Mouse (Mus musculus) spleen, adult 12 weeks (tissue): Measurements from ENCODE around the gene B230118H07Rik.
"Not testable (repeated sequence)": the region's sequence is repeated elsewhere in the genome, so short reads cannot be mapped to it uniquely, and the experiment has no call there.

Source experiments
- DNase-seq: peaks from one replicate; pipeline ENCODE4 v3.0.0; 2022; ENCODE audit warnings: low spot score

The B230118H07Rik gene

GRCm38 (mm10) chr2:101591356-101591755 lies 58.0 kb downstream of the B230118H07Rik start:
- DNase-seq: no peak

GRCm38 (mm10) chr2:101581418-101581817 lies 67.9 kb downstream of the B230118H07Rik start:
- DNase-seq: no peak

- DNase-seq: no peak
Observed at GRCm38 (mm10) chr2:101580977-101581376, 68.4 kb downstream of the B230118H07Rik start.

DNA sequence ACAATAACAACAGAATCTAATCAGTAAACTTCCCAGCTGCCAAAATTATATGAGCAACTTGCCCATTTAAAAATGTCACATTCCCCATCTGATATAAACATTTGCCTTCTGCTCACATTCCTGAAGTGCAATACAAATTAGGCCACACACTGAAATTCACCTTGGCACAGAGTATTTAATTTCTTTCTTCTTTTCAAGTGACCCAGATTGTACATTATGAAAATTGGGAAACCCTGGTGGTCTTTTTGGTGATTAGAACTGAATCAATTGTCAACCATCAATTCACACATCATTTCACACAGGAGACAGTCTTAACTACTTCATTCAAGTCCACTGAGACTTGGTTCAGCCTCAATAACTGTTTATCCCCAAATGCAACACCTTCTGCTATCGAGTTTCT lies 68.9 kb downstream of the B230118H07Rik start:
- no peak for DNase-seq

- no peak for DNase-seq
Observed at GRCm38 (mm10) chr2:101580027-101580426, 69.3 kb downstream of the B230118H07Rik start.

- no peak for DNase-seq
Observed at GRCm38 (mm10) chr2:101577243-101577642, 72.1 kb downstream of the B230118H07Rik start.

DNA sequence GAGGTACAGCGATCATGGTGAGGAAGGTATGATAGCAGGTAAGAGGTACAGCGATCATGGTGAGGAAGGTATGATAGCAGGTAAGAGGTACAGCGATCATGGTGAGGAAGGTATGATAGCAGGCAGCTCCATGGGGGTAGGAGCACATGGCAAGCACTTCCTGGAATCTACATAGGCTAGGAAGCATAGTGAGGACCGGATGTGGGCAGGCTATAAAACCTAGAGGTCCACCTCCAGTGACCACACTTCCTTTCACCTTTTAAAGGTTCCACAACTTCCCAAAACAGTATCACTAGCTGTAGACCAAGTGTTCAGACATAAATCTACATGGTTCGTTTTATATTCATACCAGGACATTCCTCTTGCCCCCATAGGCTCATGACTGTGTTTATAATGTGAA lies 80.1 kb downstream of the B230118H07Rik start:
- DNase-seq: no peak

GRCm38 (mm10) chr2:101567490-101567889 lies 81.8 kb downstream of the B230118H07Rik start:
- no peak for DNase-seq

GRCm38 (mm10) chr2:101563776-101564175 lies 85.6 kb downstream of the B230118H07Rik start:
- DNase-seq: no peak

GRCm38 (mm10) chr2:101563206-101563605 lies 86.1 kb downstream of the B230118H07Rik start:
- DNase-seq: no peak

GRCm38 (mm10) chr2:101559431-101559830 lies 89.9 kb downstream of the B230118H07Rik start:
- no peak for DNase-seq

DNA sequence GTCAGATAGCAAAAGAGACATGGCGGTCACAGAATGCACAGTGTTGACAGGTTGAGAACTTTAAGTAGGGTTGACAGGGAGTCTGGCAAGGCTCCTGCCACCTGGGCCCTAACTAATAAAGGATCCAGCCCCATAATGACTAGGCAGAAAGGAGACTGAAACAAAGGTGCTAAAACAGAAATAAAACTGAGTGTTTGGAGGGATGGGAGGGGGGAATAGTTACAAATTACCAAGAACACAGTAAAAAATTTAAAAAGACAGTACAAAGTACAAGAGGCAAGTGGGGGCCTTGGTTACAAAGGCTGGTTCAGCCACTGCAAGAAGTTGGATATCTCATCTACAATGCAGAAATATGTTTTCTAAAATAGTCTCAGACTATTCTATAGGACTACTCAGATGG lies 93.4 kb downstream of the B230118H07Rik start:
- DNase-seq: no peak

GRCm38 (mm10) chr2:101553851-101554250 lies 95.5 kb downstream of the B230118H07Rik start:
- DNase-seq: no peak

DNA sequence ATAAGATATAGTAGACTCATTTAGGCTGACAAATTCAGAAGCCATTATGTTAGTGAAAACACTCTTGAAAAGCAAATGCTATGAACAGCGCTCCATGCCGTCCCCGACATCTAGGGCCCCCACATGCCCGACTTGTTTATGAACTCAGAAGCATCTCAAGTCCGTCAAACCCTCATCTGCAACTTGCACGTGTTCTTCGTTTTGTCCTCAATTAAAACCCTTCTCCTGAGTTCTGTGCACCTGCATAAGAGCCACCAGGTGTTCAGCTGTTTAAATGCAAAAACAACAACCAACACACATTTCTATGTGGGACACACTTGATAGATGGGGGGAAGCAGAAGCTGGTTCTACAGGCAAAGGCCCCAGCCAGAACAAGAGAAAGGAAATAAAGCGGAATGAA lies 97.0 kb downstream of the B230118H07Rik start:
- DNase-seq: no peak

GRCm38 (mm10) chr2:101551026-101551719 lies 98.2 kb downstream of the B230118H07Rik start:
- DNase-seq: no peak

DNA sequence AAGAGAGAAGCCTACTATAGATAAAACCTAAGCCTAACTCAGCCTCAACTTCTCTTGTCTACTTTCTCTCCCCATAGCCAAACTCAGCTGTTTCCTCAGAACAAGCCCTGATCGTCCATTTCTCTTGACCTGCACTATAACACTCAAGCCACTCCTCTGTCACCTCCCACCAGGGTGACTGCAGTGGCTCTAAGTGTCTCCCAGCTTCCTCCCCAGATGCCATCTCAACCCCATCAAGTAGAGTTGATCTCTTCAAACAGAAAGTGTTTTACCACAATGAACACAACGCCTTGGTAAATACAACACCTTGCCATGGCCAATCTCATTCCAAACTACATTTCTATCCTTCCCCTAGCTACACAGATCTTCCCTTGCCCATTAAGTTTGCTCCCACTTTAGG lies 99.2 kb downstream of the B230118H07Rik start:
- DNase-seq: no peak

- no peak for DNase-seq
Observed at GRCm38 (mm10) chr2:101548866-101549265, 100.5 kb downstream of the B230118H07Rik start.

- no peak for DNase-seq
Observed at GRCm38 (mm10) chr2:101545593-101545992, 103.7 kb downstream of the B230118H07Rik start.

DNA sequence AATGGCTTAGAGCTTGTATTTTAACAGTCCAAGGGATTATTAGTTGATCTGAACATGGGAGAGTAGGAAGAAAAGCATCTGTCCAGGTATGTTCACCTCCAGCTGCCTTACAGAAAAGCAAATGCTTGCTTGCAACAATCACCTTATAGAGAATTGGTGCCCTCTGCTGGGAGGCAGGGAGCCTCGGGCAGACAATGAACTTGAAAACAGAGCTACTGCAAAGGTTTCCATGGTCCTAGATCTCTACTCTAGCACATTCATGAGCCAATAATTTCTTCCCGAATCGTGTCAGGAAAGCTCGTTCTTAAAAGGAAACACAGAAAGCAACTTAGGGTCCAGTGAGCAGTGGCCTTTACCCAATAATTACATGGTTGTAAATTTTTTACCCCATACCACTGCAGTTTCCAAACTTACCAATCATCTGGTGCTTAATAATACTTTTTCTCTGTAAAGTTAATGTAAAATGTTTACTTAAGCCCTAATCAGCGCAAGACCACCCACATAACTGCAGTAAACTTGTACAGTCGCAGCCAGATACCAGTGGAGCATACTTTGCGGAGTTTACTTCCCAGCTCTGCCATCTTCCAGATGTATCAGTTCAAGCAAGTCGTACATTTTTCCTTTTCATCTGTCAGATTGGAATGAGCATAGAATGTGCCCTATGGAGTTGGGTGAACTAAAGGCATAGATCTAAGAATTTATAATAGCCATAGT lies 105.5 kb downstream of the B230118H07Rik start:
- no peak for DNase-seq

DNA sequence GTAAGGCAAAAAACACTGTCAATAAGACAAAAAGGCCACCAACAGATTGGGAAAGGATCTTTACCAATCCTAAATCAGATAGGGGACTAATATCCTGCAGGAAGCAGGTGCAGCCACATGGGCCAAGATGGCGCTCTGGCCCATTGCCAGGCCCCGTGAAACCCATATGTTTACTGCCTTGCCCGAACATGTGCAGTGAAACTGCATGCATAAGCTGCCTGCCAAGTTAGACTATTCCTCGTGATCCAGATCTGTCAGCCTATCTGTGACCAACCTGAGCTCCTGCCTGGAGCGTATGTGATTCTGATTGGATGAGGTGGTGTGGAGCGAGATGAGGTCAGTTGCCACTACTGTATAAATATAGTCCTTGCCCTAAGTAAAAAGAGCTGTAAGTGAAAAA lies 112.4 kb downstream of the B230118H07Rik start:
- not testable (repeated sequence) for DNase-seq

- DNase-seq: no peak
Observed at GRCm38 (mm10) chr2:101533741-101534140, 115.6 kb downstream of the B230118H07Rik start.

DNA sequence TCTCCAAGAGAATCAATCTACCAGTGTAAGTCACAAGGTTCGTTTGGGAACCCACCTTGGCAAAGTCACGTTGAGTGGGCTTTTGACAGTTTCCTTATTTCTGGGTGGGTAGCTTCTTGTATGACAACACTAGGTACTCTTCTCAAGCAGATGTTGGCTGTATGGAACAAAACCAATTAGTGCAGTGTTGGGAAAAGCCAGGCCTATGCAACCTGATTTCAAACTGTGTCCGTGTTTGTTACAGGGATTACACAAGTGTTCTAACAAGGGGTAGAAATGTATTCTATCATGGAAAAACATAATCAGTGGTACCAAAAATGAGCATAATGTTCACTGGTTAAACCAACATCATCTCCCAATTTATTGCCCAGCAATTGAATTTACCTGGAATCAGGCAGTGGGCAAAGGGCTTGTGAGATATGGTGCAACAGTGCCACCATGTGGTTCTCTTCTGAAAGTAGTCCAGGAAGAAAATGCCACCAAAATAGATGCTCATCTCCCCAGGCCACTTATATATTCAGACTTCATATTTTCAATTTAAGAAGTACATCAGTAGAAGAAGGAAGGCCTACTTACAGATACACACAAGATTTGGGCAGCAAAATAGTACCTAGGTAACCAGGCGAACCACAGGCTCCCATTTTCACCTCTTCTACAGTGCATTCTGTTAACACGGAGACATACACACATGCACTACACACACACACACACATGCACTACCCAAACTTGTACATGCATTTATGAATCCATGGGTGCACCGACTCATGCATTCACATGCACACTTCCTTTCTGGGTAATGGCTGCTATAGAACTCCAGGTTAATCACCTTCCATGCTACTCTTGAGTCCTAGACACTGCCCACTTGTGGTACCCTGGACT lies 123.6 kb downstream of the B230118H07Rik start:
- no peak for DNase-seq

GRCm38 (mm10) chr2:101525091-101525490 lies 124.2 kb downstream of the B230118H07Rik start:
- DNase-seq: no peak
